Mouse (Mus musculus) c-Kit-positive CD71-negative TER-119-negative erythroid progenitor cells, embryonic 14.5 days (primary cell): Measurements from ENCODE around the gene Rp9.
"Not testable (repeated sequence)": the region's sequence is repeated elsewhere in the genome, so short reads cannot be mapped to it uniquely, and the experiment has no call there.

Source experiments
- DNase-seq: peaks from one replicate; pipeline ENCODE4 v3.0.0-alpha.2; 2013; ENCODE audit warnings: low read depth

Rp9 gene

GRCm38 (mm10) chr9:22461946-22462345 lies 7.6 kb downstream of the Rp9 start:
- no peak for DNase-seq

- DNase-seq, result no peak
These were observed 12.3 kb downstream of the Rp9 start for GRCm38 (mm10) chr9:22457142-22457835.

- DNase-seq, result no peak
These were observed 14.5 kb downstream of the Rp9 start for GRCm38 (mm10) chr9:22455041-22455440.

- not testable (repeated sequence) for DNase-seq
These were observed 15.6 kb downstream of the Rp9 start, which contains the start of gene Gm17545 for GRCm38 (mm10) chr9:22453990-22454389. TSS of gene Gm17545 (plus strand) at chr9:22454290.

GRCm38 (mm10) chr9:22453501-22453924 lies 16.0 kb downstream of the Rp9 start:
- DNase-seq, result no peak

- no peak for DNase-seq
These were observed 16.8 kb downstream of the Rp9 start for GRCm38 (mm10) chr9:22452697-22453096.

- DNase-seq, result no peak
These were observed 20.3 kb downstream of the Rp9 start for GRCm38 (mm10) chr9:22449209-22449608.

- no peak for DNase-seq
These were observed 21.1 kb downstream of the Rp9 start for GRCm38 (mm10) chr9:22448420-22448819.

- DNase-seq, result no peak
These were observed 22.3 kb downstream of the Rp9 start for GRCm38 (mm10) chr9:22447213-22447612.

- DNase-seq, result no peak
These were observed 24.4 kb downstream of the Rp9 start for GRCm38 (mm10) chr9:22445123-22445522.

GRCm38 (mm10) chr9:22443157-22443556 lies 26.4 kb downstream of the Rp9 start:
- no peak for DNase-seq

GRCm38 (mm10) chr9:22438826-22439225 lies 30.7 kb downstream of the Rp9 start:
- no peak for DNase-seq

- no peak for DNase-seq
These were observed 35.4 kb downstream of the Rp9 start for GRCm38 (mm10) chr9:22434101-22434500.

- DNase-seq, result no peak
These were observed 36.3 kb downstream of the Rp9 start for GRCm38 (mm10) chr9:22433221-22433620.

- DNase-seq, result no peak
These were observed 39.2 kb downstream of the Rp9 start for GRCm38 (mm10) chr9:22430315-22430840.

- no peak for DNase-seq
These were observed 39.9 kb downstream of the Rp9 start for GRCm38 (mm10) chr9:22429533-22430241.

- no peak for DNase-seq
These were observed 40.7 kb downstream of the Rp9 start for GRCm38 (mm10) chr9:22428666-22429410.

- no peak for DNase-seq
These were observed 41.4 kb downstream of the Rp9 start for GRCm38 (mm10) chr9:22428028-22428665.

GRCm38 (mm10) chr9:22424719-22425118 lies 44.8 kb downstream of the Rp9 start:
- DNase-seq, result no peak

- no peak for DNase-seq
These were observed 45.3 kb downstream of the Rp9 start for GRCm38 (mm10) chr9:22424196-22424595.

- no peak for DNase-seq
These were observed 46.0 kb downstream of the Rp9 start for GRCm38 (mm10) chr9:22423507-22423906.

GRCm38 (mm10) chr9:22422559-22422958 lies 47.0 kb downstream of the Rp9 start:
- DNase-seq, result no peak
